Mouse (Mus musculus) liver, adult (tissue): ENCODE data around the gene Snx17.

Experiments used
- GATA4 ChIP-seq: IDR thresholded peaks from 2 replicates; pipeline ENCODE4 v1.6.1; 2014; ENCODE audit warnings: mild to moderate bottlenecking, low read length; ENCODE audit not compliant: insufficient replicate concordance

Snx17 gene

GRCm38 (mm10) chr5:31192045-31192938 lies 735 bp upstream of the Snx17 start:
- TF ChIP-seq GATA4: no peak

GRCm38 (mm10) chr5:31193631-31194281 lies 729 bp downstream of the Snx17 start:
- TF ChIP-seq GATA4: no peak

GRCm38 (mm10) chr5:31194486-31195485 lies 1.8 kb downstream of the Snx17 start:
- no peak for TF ChIP-seq GATA4

GRCm38 (mm10) chr5:31195671-31196070 lies 2.6 kb downstream of the Snx17 start:
- no peak for TF ChIP-seq GATA4

- TF ChIP-seq GATA4: no peak
These were observed 3.2 kb downstream of the Snx17 start for GRCm38 (mm10) chr5:31196207-31196606.

GRCm38 (mm10) chr5:31197072-31197471 lies 4.0 kb downstream of the Snx17 start:
- no peak for TF ChIP-seq GATA4

GRCm38 (mm10) chr5:31198170-31198569 lies 5.1 kb downstream of the Snx17 start:
- TF ChIP-seq GATA4: no peak

- no peak for TF ChIP-seq GATA4
These were observed 5.7 kb downstream of the Snx17 start for GRCm38 (mm10) chr5:31198616-31199320.

- no peak for TF ChIP-seq GATA4
These were observed 6.4 kb downstream of the Snx17 start for GRCm38 (mm10) chr5:31199321-31199892.

- no peak for TF ChIP-seq GATA4
These were observed 6.9 kb downstream of the Snx17 start for GRCm38 (mm10) chr5:31199893-31200292.

- TF ChIP-seq GATA4: no peak
These were observed 7.3 kb downstream of the Snx17 start for GRCm38 (mm10) chr5:31200327-31200768.

- TF ChIP-seq GATA4: no peak
These were observed 8.2 kb downstream of the Snx17 start for GRCm38 (mm10) chr5:31201042-31201741.

GRCm38 (mm10) chr5:31201742-31202590 lies 8.9 kb downstream of the Snx17 start, which contains the start of gene Zfp513:
Zfp513 (minus strand) TSS chr5:31202303.
- TF ChIP-seq GATA4: no peak

GRCm38 (mm10) chr5:31202933-31203332 lies 9.9 kb downstream of the Snx17 start:
- no peak for TF ChIP-seq GATA4
